Mouse (Mus musculus) midbrain, postnatal 0 days (tissue): ENCODE data around the gene Pgd. TPM values are rescaled to one million over a fixed set of nuclear protein-coding genes. Genes with fewer than 3 reads are reported as not detected.

Source experiments
- ATAC-seq: fragments of 200-750 bp; cut with Nextera tagmentation; 2 replicates; pipeline ENCODE4 v1.8.0; 2017; ENCODE audit warnings: moderate number of reproducible peaks, mild to moderate bottlenecking, moderate TSS enrichment, moderate library complexity; ENCODE audit not compliant: low FRiP score
- DNase-seq: peaks from one replicate; pipeline ENCODE4 v3.0.0-alpha.2; 2015; ENCODE audit warnings: low spot score
- H3K27ac ChIP-seq: fragments of 300-500 bp; sonication (generic); 2 replicates; pipeline ENCODE4 v1.5.1; 2014; ENCODE audit warnings: low read depth, mild to moderate bottlenecking, low read length, mixed read lengths
- H3K27me3 ChIP-seq: fragments of 300-500 bp; sonication (generic); 2 replicates; pipeline ENCODE4 v1.6.1; 2014; ENCODE audit warnings: low read length, control low read depth, mixed read lengths; ENCODE audit not compliant: insufficient read depth
- H3K36me3 ChIP-seq: fragments of 300-500 bp; sonication (generic); 2 replicates; pipeline ENCODE4 v1.6.1; 2014; ENCODE audit warnings: low read length, control low read depth, mixed read lengths; ENCODE audit not compliant: insufficient read depth
- H3K4me1 ChIP-seq: fragments of 300-500 bp; sonication (generic); 2 replicates; pipeline ENCODE4 v1.6.1; 2014; ENCODE audit warnings: mild to moderate bottlenecking, control low read depth, antibody characterized with exemption, low read length, mixed read lengths; ENCODE audit not compliant: insufficient read depth
- H3K4me2 ChIP-seq: fragments of 300-500 bp; sonication (generic); 2 replicates; pipeline ENCODE4 v1.6.1; 2014; ENCODE audit warnings: low read depth, mild to moderate bottlenecking, low read length, mixed read lengths; ENCODE audit not compliant: poor library complexity, severe bottlenecking
- H3K4me3 ChIP-seq: fragments of 300-500 bp; sonication (generic); 2 replicates; pipeline ENCODE4 v1.5.1; 2014; ENCODE audit warnings: low read depth, mild to moderate bottlenecking, low read length, moderate library complexity
- H3K9ac ChIP-seq: fragments of 300-500 bp; sonication (generic); replicated peaks from 2 replicates; pipeline ENCODE4 v1.6.1; 2014; ENCODE audit warnings: mild to moderate bottlenecking, low read length, moderate library complexity, mixed read lengths; ENCODE audit not compliant: poor library complexity, severe bottlenecking
- H3K9me3 ChIP-seq: fragments of 300-500 bp; sonication (generic); 2 replicates; pipeline ENCODE4 v1.6.1; 2016; ENCODE audit warnings: low read length, control low read depth
- CTCF ChIP-seq: IDR thresholded peaks from 2 replicates; pipeline ENCODE4 v1.5.1; 2016; ENCODE audit warnings: antibody characterized with exemption, mild to moderate bottlenecking
- WGBS: fragments of 180-500 bp; shearing (Covaris S2); extraction: QIAGEN DNeasy Blood & Tissue Kit; methylation state at CpG from one replicate; pipeline ENCODE4 v1.1.7; 2014; 5-methylcytosine and 5-hydroxymethylcytosine counted together
- polyA plus RNA-seq: library from polyadenylated mRNA; unstranded; fragments of >200 nt; fragmentation: Nextera tagmentation; extraction: Ambion mirVana; gene quantifications from 2 replicates; pipeline ENCODE4 v1.2.1, GENCODE M21; 2015
- total RNA-seq: library from RNA; depleted of rRNA; stranded (reverse); fragments of >200 nt; gene quantifications from 2 replicates; pipeline ENCODE4 v1.2.3, GENCODE M21; 2014

The Pgd gene
- total and polyA plus RNA-seq, 2 experiments from 2014 or later, result 33.0 to 92.5 TPM

- no peak for TF ChIP-seq CTCF
- no peak overlapping the region for H3K27ac ChIP-seq
- ATAC-seq (no peak), DNase-seq (no peak)
- no peaks in the 10 kb centered on the region for H3K4me1 ChIP-seq
- no peaks in the 10 kb centered on the region for H3K27me3 ChIP-seq
- no peak overlapping the region for H3K4me2 ChIP-seq
- peaks cover 49% of the 10 kb centered on the region for H3K36me3 ChIP-seq
- no peak overlapping the region for H3K4me3 ChIP-seq
- H3K9ac ChIP-seq, result no peak overlapping the region
- WGBS, result 82% methylated on average over 7 of the region's 7 CpGs
- no peaks in the 10 kb centered on the region for H3K9me3 ChIP-seq
Observed at GRCm38 (mm10) chr4:149149611-149150010, 17.0 kb downstream of the Pgd start.

GRCm38 (mm10) chr4:149149196-149149595 is 17.4 kb downstream of the Pgd start:
- no peak for TF ChIP-seq CTCF
- WGBS, result 83% methylated on average over 9 of the region's 9 CpGs
- H3K9me3 ChIP-seq, result no peaks in the 10 kb centered on the region
- H3K36me3 ChIP-seq, result peaks cover 46% of the 10 kb centered on the region
- H3K27me3 ChIP-seq, result no peaks in the 10 kb centered on the region
- DNase-seq (no peak), ATAC-seq (no peak)
- no peak overlapping the region for H3K9ac ChIP-seq
- no peak overlapping the region for H3K27ac ChIP-seq
- no peaks in the 10 kb centered on the region for H3K4me1 ChIP-seq
- H3K4me3 ChIP-seq, result no peak overlapping the region
- no peak overlapping the region for H3K4me2 ChIP-seq

GRCm38 (mm10) chr4:149148084-149148483 is 18.5 kb downstream of the Pgd start:
- no peak overlapping the region for H3K4me2 ChIP-seq
- H3K9me3 ChIP-seq, result no peaks in the 10 kb centered on the region
- no peak overlapping the region for H3K27ac ChIP-seq
- ATAC-seq (no peak), DNase-seq (no peak)
- 83% methylated on average over 4 of the region's 4 CpGs for WGBS
- H3K4me3 ChIP-seq, result no peak overlapping the region
- no peaks in the 10 kb centered on the region for H3K27me3 ChIP-seq
- no peak overlapping the region for H3K9ac ChIP-seq
- peaks cover 36% of the 10 kb centered on the region for H3K36me3 ChIP-seq
- no peaks in the 10 kb centered on the region for H3K4me1 ChIP-seq
- no peak for TF ChIP-seq CTCF

- 87% methylated on average over 7 of the region's 7 CpGs for WGBS
Observed at GRCm38 (mm10) chr4:149147528-149147927, 19.0 kb downstream of the Pgd start.

GRCm38 (mm10) chr4:149145151-149145550 is 21.4 kb downstream of the Pgd start:
- H3K4me1 ChIP-seq, result no peaks in the 10 kb centered on the region
- DNase-seq (no peak), ATAC-seq (no peak)
- H3K36me3 ChIP-seq, result peaks cover 12% of the 10 kb centered on the region
- no peaks in the 10 kb centered on the region for H3K27me3 ChIP-seq
- H3K9ac ChIP-seq, result no peak overlapping the region
- H3K27ac ChIP-seq, result no peak overlapping the region
- H3K9me3 ChIP-seq, result no peaks in the 10 kb centered on the region
- H3K4me2 ChIP-seq, result no peak overlapping the region
- no peak for TF ChIP-seq CTCF
- 83% methylated on average over 4 of the region's 4 CpGs for WGBS
- H3K4me3 ChIP-seq, result no peak overlapping the region

More at GRCm38 (mm10) chr4:149147528-149147927, 19.0 kb downstream of the Pgd start:
- Histone ChIP-seq H3K4me2 (no peak overlapping the region), H3K9me3 (no peaks in the 10 kb centered on the region), H3K27me3 (no peaks in the 10 kb centered on the region), H3K4me1 (no peaks in the 10 kb centered on the region), H3K4me3 (no peak overlapping the region), H3K9ac (no peak overlapping the region), H3K36me3 (peaks cover 31% of the 10 kb centered on the region), H3K27ac (no peak overlapping the region)
- TF ChIP-seq CTCF, result no peak
- ATAC-seq (no peak), DNase-seq (no peak)

- TF ChIP-seq CTCF, result peak; percentile 98
- H3K27ac ChIP-seq, result 0 out of 2 replicates have a peak overlapping the region, but pooled peaks have one; percentile 39
- H3K4me2 ChIP-seq, result no peak overlapping the region
- no peaks in the 10 kb centered on the region for H3K27me3 ChIP-seq
- peaks cover 6% of the 10 kb centered on the region for H3K36me3 ChIP-seq
- H3K4me3 ChIP-seq, result no peak overlapping the region
- H3K4me1 ChIP-seq, result no peaks in the 10 kb centered on the region
- peak; percentile 81 for ATAC-seq
- peak; percentile 93 for DNase-seq
- H3K9ac ChIP-seq, result no peak overlapping the region
- no peaks in the 10 kb centered on the region for H3K9me3 ChIP-seq
- 6% methylated on average over 3 of the region's 3 CpGs for WGBS
Observed at GRCm38 (mm10) chr4:149144459-149144858, 22.1 kb downstream of the Pgd start.
